Mouse (Mus musculus): ENCODE measurements around the gene Kif13a.

DNA sequence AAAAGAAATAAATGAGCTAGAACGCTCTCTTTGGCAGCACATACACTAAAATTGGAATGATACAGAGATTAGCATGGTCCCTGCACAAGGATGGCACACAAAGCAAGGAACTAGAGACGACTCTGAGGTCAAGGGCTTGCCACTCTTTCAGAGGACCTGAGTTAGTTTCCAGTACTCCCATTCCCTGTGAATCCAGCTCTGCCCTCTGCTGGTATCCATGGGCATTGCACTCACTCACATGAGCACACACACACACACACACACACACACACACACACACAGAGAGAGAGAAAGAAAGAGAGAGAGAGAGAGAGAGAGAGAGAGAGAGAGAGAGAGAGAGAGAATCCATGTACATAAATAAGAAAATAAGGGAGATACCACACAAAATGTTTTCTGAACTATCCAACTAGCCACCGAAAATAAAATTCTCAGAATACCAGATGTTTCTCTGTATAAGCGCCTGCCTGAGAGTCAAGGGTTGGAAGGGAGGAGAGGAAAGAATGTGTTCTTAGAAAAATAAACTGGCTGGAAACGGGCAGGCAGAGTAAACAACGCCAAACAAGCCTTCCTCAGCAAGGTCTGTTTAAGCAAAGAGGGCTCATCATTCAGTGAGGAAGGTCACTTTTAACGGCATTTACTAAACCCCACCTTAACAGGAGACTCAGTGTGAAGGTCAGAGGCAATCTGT, 27.0 kb downstream of the Kif13a start:
- no peak for TF ChIP-seq GATA1 (IDR thresholded peaks at IDR 0.05; ENCODE audit: low read depth, low read length)
- TF ChIP-seq ZNF384 (IDR thresholded peaks at IDR 0.05; ENCODE audit: low read depth, low read length): no peak
- no peak for TF ChIP-seq HCFC1 (IDR thresholded peaks at IDR 0.05; ENCODE audit: low read depth, low read length)
- TF ChIP-seq UBTF (IDR thresholded peaks at IDR 0.05; ENCODE audit: borderline replicate concordance, insufficient read depth, low read depth, low read length): no peak

Data from MEL (cell line).